Mouse (Mus musculus): ENCODE measurements around the gene Mon1b. TPM values are rescaled to one million over a fixed set of nuclear protein-coding genes. Genes with fewer than 3 reads are reported as not detected.

Gene Mon1b
- polyA plus RNA-seq (2012; rRNA removed; ENCODE audit: low replicate concordance): 5.3 and 10.0 TPM in 2 replicates

DNA sequence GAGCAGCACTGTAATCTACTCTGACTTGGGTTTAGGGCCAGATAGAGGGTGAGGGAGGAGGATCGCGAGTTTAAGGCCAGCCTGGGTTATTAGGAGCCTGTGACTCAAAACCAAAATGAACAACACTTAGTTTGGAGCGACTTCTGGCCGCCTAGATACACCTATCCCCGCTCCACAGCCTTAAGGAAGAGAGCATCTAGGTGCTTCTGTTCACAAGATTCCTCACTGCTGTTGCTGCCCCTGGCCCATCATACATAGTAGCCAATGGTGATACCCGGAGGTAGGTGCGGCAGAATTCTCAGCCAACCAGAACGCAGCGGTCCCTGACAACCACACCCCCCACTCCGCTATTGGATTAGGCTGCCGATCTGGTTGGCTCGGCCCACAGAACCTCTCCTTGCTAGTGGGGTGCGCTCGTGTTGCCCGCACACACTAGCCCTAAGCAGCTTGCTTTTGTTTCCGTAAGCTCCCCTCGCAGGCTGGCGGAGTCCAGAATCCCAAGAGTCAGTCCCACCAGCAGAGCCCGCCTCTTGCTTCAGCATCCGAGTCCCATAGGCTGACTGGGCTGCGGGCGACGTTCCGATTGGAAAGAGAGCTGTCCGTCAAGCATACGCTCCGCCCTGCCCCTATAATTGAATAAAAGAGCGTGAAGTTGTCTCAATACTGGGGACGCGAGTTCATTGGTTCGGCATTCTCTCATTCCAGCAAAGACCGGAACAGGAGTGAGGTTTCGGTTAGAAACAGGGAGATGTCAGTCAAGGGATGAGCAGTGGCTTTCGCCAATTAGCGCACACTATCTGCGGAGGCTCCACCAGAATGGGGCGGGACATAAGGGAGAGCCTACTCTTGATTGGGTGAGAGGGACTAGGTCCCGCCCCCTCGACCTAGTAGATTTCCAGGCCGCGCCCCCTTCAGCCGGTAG, at the start of gene Mon1b:
Mon1b (plus strand) TSS at position 918 of the 922 bp plus-strand sequence.

DNA sequence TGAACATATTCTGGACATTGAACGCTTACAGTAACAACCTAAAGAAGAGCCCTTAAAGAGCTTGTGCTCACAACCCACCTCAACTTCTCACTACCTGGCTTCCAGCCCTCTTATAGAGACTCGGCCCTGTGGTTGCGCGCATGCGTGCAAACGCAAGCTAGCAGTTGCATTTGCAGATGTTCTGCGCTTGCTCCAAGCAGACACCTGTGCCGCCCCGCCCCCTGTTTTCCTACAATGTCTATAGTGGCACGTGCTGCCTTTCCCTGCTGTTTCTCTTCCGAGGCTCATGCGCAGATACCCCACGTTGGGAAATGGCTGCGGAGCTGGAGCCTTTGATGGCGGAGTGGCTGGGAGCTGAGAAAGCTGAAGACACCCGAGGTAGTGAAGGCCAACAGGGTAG, 7.5 kb downstream of the Mon1b start, which contains the start of gene Syce1l:
Syce1l (plus strand) TSS at position 288 of the 400 bp plus-strand sequence.

Other genes with a start within 250 kb of the Mon1b start
- not detected in 2 replicates for gene Syce1l, start 7.6 kb downstream of the Mon1b start, polyA plus RNA-seq (2012; rRNA removed; ENCODE audit: low replicate concordance)
- 1.3 TPM in 2 replicates for gene Adamts18, start 213.2 kb downstream of the Mon1b start, polyA plus RNA-seq (2012; rRNA removed; ENCODE audit: low replicate concordance)

Data from mammary gland, adult 2 months (tissue).